Mouse (Mus musculus) heart, postnatal 0 days (tissue): ENCODE results near the gene Nkpd1. TPM values are rescaled to one million over a fixed set of nuclear protein-coding genes. Genes with fewer than 3 reads are reported as not detected.

Experiments
- ATAC-seq: fragments of 200-750 bp; cut with Nextera tagmentation; 2 replicates; pipeline ENCODE4 v1.8.0; 2017; ENCODE audit warnings: low read depth, moderate number of reproducible peaks, moderate library complexity; ENCODE audit not compliant: insufficient read depth
- DNase-seq: peaks from one replicate; pipeline ENCODE4 v3.0.0-alpha.2; 2016; ENCODE audit warnings: low spot score
- H3K27ac ChIP-seq: fragments of 300-500 bp; sonication (generic); 2 replicates; pipeline ENCODE4 v1.5.1; 2014; ENCODE audit warnings: low read depth, mild to moderate bottlenecking
- H3K27me3 ChIP-seq: fragments of 300-500 bp; sonication (generic); 2 replicates; pipeline ENCODE4 v1.6.1; 2014; ENCODE audit warnings: low read length, mixed read lengths; ENCODE audit not compliant: control insufficient read depth, insufficient read depth
- H3K36me3 ChIP-seq: fragments of 300-500 bp; sonication (generic); replicated peaks from 2 replicates; pipeline ENCODE4 v1.6.1; 2014; ENCODE audit warnings: low read length, mixed read lengths; ENCODE audit not compliant: control insufficient read depth, insufficient read depth
- H3K4me1 ChIP-seq: fragments of 300-500 bp; sonication (generic); 2 replicates; pipeline ENCODE4 v1.6.1; 2014; ENCODE audit warnings: antibody characterized with exemption; ENCODE audit not compliant: control insufficient read depth, insufficient read depth
- H3K4me2 ChIP-seq: fragments of 300-500 bp; sonication (generic); 2 replicates; pipeline ENCODE4 v1.6.1; 2014; ENCODE audit warnings: low read depth, mild to moderate bottlenecking, low read length, moderate library complexity
- H3K4me3 ChIP-seq: fragments of 300-500 bp; sonication (generic); 2 replicates; pipeline ENCODE4 v1.5.1; 2014; ENCODE audit warnings: low read depth, low read length
- H3K9ac ChIP-seq: fragments of 300-500 bp; sonication (generic); replicated peaks from 2 replicates; pipeline ENCODE4 v1.6.1; 2014; ENCODE audit warnings: low read depth, low read length, mixed read lengths
- H3K9me3 ChIP-seq: fragments of 300-500 bp; sonication (generic); replicated peaks from 2 replicates; pipeline ENCODE4 v1.6.1; 2016; ENCODE audit warnings: low read length; ENCODE audit not compliant: control insufficient read depth
- CTCF ChIP-seq: IDR thresholded peaks from 2 replicates; pipeline ENCODE4 v1.5.1; 2016; ENCODE audit warnings: antibody characterized with exemption, control low read depth, low read depth
- EP300 ChIP-seq: IDR thresholded peaks from 2 replicates; pipeline ENCODE4 v1.6.1; 2016; ENCODE audit warnings: antibody characterized with exemption, low read depth
- WGBS: fragments of 180-500 bp; shearing (Covaris S2); extraction: QIAGEN DNeasy Blood & Tissue Kit; methylation state at CpG from one replicate; pipeline ENCODE4 v1.1.7; 2014; 5-methylcytosine and 5-hydroxymethylcytosine counted together
- polyA plus RNA-seq: library from polyadenylated mRNA; unstranded; fragments of >200 nt; fragmentation: Nextera tagmentation; extraction: Ambion mirVana; gene quantifications from 2 replicates; pipeline ENCODE4 v1.2.1, GENCODE M21; 2015
- total RNA-seq: library from RNA; depleted of rRNA; stranded (reverse); fragments of >200 nt; gene quantifications from 2 replicates; pipeline ENCODE4 v1.2.3, GENCODE M21; 2014; ENCODE audit warnings: low replicate concordance

The Nkpd1 gene
- total and polyA plus RNA-seq, 2 experiments from 2014 or later = not detected

GRCm38 (mm10) chr7:19525105-19525481, 7.5 kb downstream of the Nkpd1 start:
- ATAC-seq = no peak
- WGBS = 85% methylated on average over 2 of the region's 2 CpGs
- TF ChIP-seq EP300 = no peak
- TF ChIP-seq CTCF = no peak
- Histone ChIP-seq H3K4me2 (no peak overlapping the region), H3K4me3 (no peak overlapping the region), H3K27ac (no peak overlapping the region), H3K4me1 (peaks cover 15% of the 10 kb centered on the region), H3K27me3 (peaks cover 56% of the 10 kb centered on the region), H3K9ac (no peak overlapping the region), H3K9me3 (no peaks in the 10 kb centered on the region), H3K36me3 (peaks cover 10% of the 10 kb centered on the region; the same call in 1 of the 2 replicates)
- no peak for DNase-seq

GRCm38 (mm10) chr7:19531077-19531476, 13.4 kb downstream of the Nkpd1 start:
- ATAC-seq (no peak), DNase-seq (no peak)
- H3K36me3 ChIP-seq = peaks cover 55% of the 10 kb centered on the region
- WGBS = 77% methylated on average over 10 of the region's 10 CpGs
- H3K4me1 ChIP-seq = no peaks in the 10 kb centered on the region
- H3K27me3 ChIP-seq = no peaks in the 10 kb centered on the region
- no peak overlapping the region for H3K9ac ChIP-seq
- no peak overlapping the region for H3K27ac ChIP-seq
- no peak for TF ChIP-seq EP300
- TF ChIP-seq CTCF = no peak
- H3K4me3 ChIP-seq = no peak overlapping the region
- no peaks in the 10 kb centered on the region for H3K9me3 ChIP-seq
- H3K4me2 ChIP-seq = no peak overlapping the region

GRCm38 (mm10) chr7:19532240-19532639, 14.6 kb downstream of the Nkpd1 start:
- WGBS = 77% methylated on average over 14 of the region's 14 CpGs
- H3K27me3 ChIP-seq = no peaks in the 10 kb centered on the region
- DNase-seq = no peak
- no peak overlapping the region for H3K4me2 ChIP-seq
- peaks cover 55% of the 10 kb centered on the region for H3K36me3 ChIP-seq
- ATAC-seq = no peak
- H3K27ac ChIP-seq = no peak overlapping the region
- TF ChIP-seq CTCF (no peak), EP300 (no peak)
- H3K9me3 ChIP-seq = no peaks in the 10 kb centered on the region
- H3K9ac ChIP-seq = no peak overlapping the region
- H3K4me1 ChIP-seq = no peaks in the 10 kb centered on the region
- no peak overlapping the region for H3K4me3 ChIP-seq

GRCm38 (mm10) chr7:19534676-19535075, 17.0 kb downstream of the Nkpd1 start:
- no peaks in the 10 kb centered on the region for H3K4me1 ChIP-seq
- no peaks in the 10 kb centered on the region for H3K27me3 ChIP-seq
- H3K9ac ChIP-seq = no peak overlapping the region
- no peak overlapping the region for H3K27ac ChIP-seq
- no peak for ATAC-seq
- H3K4me3 ChIP-seq = no peak overlapping the region
- no peak for DNase-seq
- no peak overlapping the region for H3K4me2 ChIP-seq
- peaks cover 49% of the 10 kb centered on the region for H3K36me3 ChIP-seq
- 98% methylated on average over 10 of the region's 10 CpGs for WGBS
- TF ChIP-seq EP300 = no peak
- H3K9me3 ChIP-seq = no peaks in the 10 kb centered on the region

GRCm38 (mm10) chr7:19540771-19541566, 23.3 kb downstream of the Nkpd1 start:
- Histone ChIP-seq H3K9me3 (no peaks in the 10 kb centered on the region), H3K4me1 (peaks cover 37% of the 10 kb centered on the region), H3K36me3 (no peaks in the 10 kb centered on the region), H3K27me3 (no peaks in the 10 kb centered on the region), H3K4me2 (no peak overlapping the region), H3K27ac (no peak overlapping the region), H3K9ac (no peak overlapping the region), H3K4me3 (no peak overlapping the region)
- TF ChIP-seq CTCF (no peak), EP300 (no peak)
- ATAC-seq (no peak), DNase-seq (no peak)
- 62% methylated on average over 2 of the region's 2 CpGs for WGBS

GRCm38 (mm10) chr7:19541681-19542154, 24.1 kb downstream of the Nkpd1 start:
- H3K27ac ChIP-seq = peak overlapping the region; percentile 59; the same call in 1 of the 2 replicates
- peaks cover 37% of the 10 kb centered on the region for H3K4me1 ChIP-seq
- no peak overlapping the region for H3K9ac ChIP-seq
- no peak overlapping the region for H3K4me3 ChIP-seq
- WGBS = 68% methylated on average over 7 of the region's 7 CpGs
- H3K36me3 ChIP-seq = no peaks in the 10 kb centered on the region
- H3K9me3 ChIP-seq = no peaks in the 10 kb centered on the region
- no peaks in the 10 kb centered on the region for H3K27me3 ChIP-seq
- ATAC-seq (no peak; the same call in 1 of the 2 replicates), DNase-seq (no peak)
- TF ChIP-seq EP300 (no peak), CTCF (no peak)
- no peak overlapping the region for H3K4me2 ChIP-seq
